9 mouse cellular contexts compared by ENCODE assay signal in the genomic region with DNA sequence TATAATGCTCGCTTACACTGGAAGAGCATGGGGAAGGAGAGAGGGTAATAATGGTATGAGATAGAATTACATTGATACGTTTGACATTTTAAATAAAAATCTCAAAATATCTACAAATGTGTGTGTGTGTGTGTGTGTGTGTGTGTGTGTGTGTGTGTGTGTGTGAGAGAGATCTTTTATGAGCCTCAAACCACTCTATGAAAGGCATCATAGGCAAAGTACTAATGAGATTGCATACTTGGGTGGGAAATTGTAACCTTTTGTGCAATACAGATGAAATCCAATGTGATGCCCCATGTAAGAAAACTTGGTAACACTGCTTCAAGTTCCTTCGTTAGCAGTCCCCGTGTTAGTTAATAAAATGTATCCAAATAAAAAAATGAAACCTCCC. TPM values are rescaled to one million over a fixed set of nuclear protein-coding genes. Genes with fewer than 3 reads are reported as not detected.
A peak's percentile ranks its signal among the peaks of the same experiment; 100 is the strongest.
DNase-seq lines count a peak whose midpoint lies in the region; ATAC-seq and TF ChIP-seq lines count a peak whose summit lies in the region.
"Had no signal": no experiment of that assay in that cellular context is flagged by ENCODE, and none has a peak within 500 bp of the region (broad histone marks: within the 10 kb centered on the region; RNA-seq: fewer than 3 reads in every experiment).

No protein-coding gene starts in this region.

- 37% methylated on average over 4 of the region's 4 CpGs for WGBS in hindbrain, embryonic 15.5 days
- 37% methylated on average over 4 of the region's 4 CpGs for whole genome bisulfite sequencing in midbrain, embryonic 16.5 days

- H3K4me2 ChIP-seq in hindbrain, embryonic 15.5 days, result peak overlapping the region; percentile 67
- H3K4me2 ChIP-seq in midbrain, embryonic 16.5 days (ENCODE audit: low read length), result peak overlapping the region; percentile 80

- peak; percentile 52; the same call in 1 of the 2 replicates for ATAC-seq in hindbrain, embryonic 15.5 days (ENCODE audit: low FRiP score, low read depth)
- peak; percentile 61 for ATAC-seq in midbrain, embryonic 16.5 days

- H3K4me1 ChIP-seq in brown adipose tissue, adult 24 weeks (ENCODE audit: control insufficient read depth, insufficient read depth, insufficient read length, low read length), result peaks cover 3% of the 10 kb centered on the region; the same call in 1 of the 2 replicates
- peaks cover 24% of the 10 kb centered on the region for H3K4me1 ChIP-seq in hindbrain, embryonic 15.5 days (replicated peaks)
- peaks cover 20% of the 10 kb centered on the region for H3K4me1 ChIP-seq in midbrain, embryonic 16.5 days (ENCODE audit: control insufficient read depth, insufficient read depth, low read length)

- H3K9ac ChIP-seq in hindbrain, embryonic 15.5 days, result peak overlapping the region; percentile 77
- H3K9ac ChIP-seq in midbrain, embryonic 16.5 days (ENCODE audit: low read depth, low read length), result peak overlapping the region; percentile 76

- peak overlapping the region; percentile 87 for H3K27ac ChIP-seq in layer of hippocampus, adult 2 months
- H3K27ac ChIP-seq in brown adipose tissue, adult 24 weeks (replicated peaks; ENCODE audit: low read depth, low read length), result no peak overlapping the region
- peak overlapping the region; percentile 81 for H3K27ac ChIP-seq in hindbrain, embryonic 15.5 days (replicated peaks)
- H3K27ac ChIP-seq in midbrain, embryonic 16.5 days (ENCODE audit: low read length), result peak overlapping the region; percentile 81

- TF ChIP-seq CTCF in layer of hippocampus, adult 2 months (conservative IDR thresholded peaks at IDR 0.05), result no peak

- H3K36me3 ChIP-seq in hindbrain, embryonic 15.5 days, result no peaks in the 10 kb centered on the region
- no peaks in the 10 kb centered on the region for H3K36me3 ChIP-seq in midbrain, embryonic 16.5 days (ENCODE audit: control insufficient read depth, insufficient read depth, low read length)

- DNase-seq in layer of hippocampus, adult 2 months (ENCODE audit: low spot score in 2 of 2), result no peak
- DNase-seq in layer of hippocampus, adult 11-12 months (ENCODE audit: low spot score), result no peak
- no peak for DNase-seq in retina, embryonic 14.5 days (ENCODE audit: low spot score)
- no peak for DNase-seq in right cerebral cortex, postnatal 4 days
- DNase-seq in embryo, embryonic 10 days (ENCODE audit: low spot score), result no peak

- peak overlapping the region; percentile 96 for H3K4me3 ChIP-seq in layer of hippocampus, adult 2 months
- H3K4me3 ChIP-seq in brown adipose tissue, adult 24 weeks (ENCODE audit: insufficient read depth, low read depth, low read length), result peak overlapping the region; percentile 100
- peak overlapping the region; percentile 84 for H3K4me3 ChIP-seq in hindbrain, embryonic 15.5 days
- H3K4me3 ChIP-seq in midbrain, embryonic 16.5 days (ENCODE audit: low read depth, low read length), result peak overlapping the region; percentile 70

- no peaks in the 10 kb centered on the region for H3K27me3 ChIP-seq in hindbrain, embryonic 15.5 days
- H3K27me3 ChIP-seq in midbrain, embryonic 16.5 days (ENCODE audit: control insufficient read depth, insufficient read depth, low read depth, low read length), result no peaks in the 10 kb centered on the region

- no peaks in the 10 kb centered on the region for H3K9me3 ChIP-seq in hindbrain, embryonic 15.5 days
- no peaks in the 10 kb centered on the region for H3K9me3 ChIP-seq in midbrain, embryonic 16.5 days (replicated peaks; ENCODE audit: control insufficient read depth, low read length, poor library complexity, severe bottlenecking)

RNA-seq across cellular contexts. Expression of a gene that starts 0.3 kb away (rescaled TPM):
- 10 to 100 TPM; 28.9 to 32.4 TPM for total RNA-seq in layer of hippocampus, adult 2 months (2021)
- polyA plus RNA-seq in brown adipose tissue, adult 24 weeks (2012; ENCODE audit: insufficient read depth, insufficient read length, missing spikeins), result 46.9 and 57.5 TPM in 2 replicates
- polyA plus RNA-seq in hindbrain, embryonic 15.5 days (2015; fragmentation: Nextera tagmentation; extraction: Ambion mirVana), result 33.3 and 40.2 TPM in 2 replicates
- polyA plus RNA-seq in midbrain, embryonic 16.5 days (2015; fragmentation: Nextera tagmentation; extraction: Ambion mirVana), result 36.7 and 39.8 TPM in 2 replicates

RNA-seq across cellular contexts. Expression of a gene that starts 0.3 kb away (rescaled TPM):
- total RNA-seq in layer of hippocampus, adult 2 months (2021), result 10 to 100 TPM; 37.3 to 40.0 TPM
- 23.9 and 26.1 TPM in 2 replicates for polyA plus RNA-seq in brown adipose tissue, adult 24 weeks (2012; ENCODE audit: insufficient read depth, insufficient read length, missing spikeins)
- polyA plus RNA-seq in hindbrain, embryonic 15.5 days (2015; fragmentation: Nextera tagmentation; extraction: Ambion mirVana), result 33.9 and 39.5 TPM in 2 replicates
- polyA plus RNA-seq in midbrain, embryonic 16.5 days (2015; fragmentation: Nextera tagmentation; extraction: Ambion mirVana), result 42.0 and 44.4 TPM in 2 replicates

RNA-seq across cellular contexts. Expression of a gene that starts 35.2 kb away (rescaled TPM):
- under 1 TPM; 0.23 to 0.27 TPM for total RNA-seq in layer of hippocampus, adult 2 months (2021)
- polyA plus RNA-seq in brown adipose tissue, adult 24 weeks (2012; ENCODE audit: insufficient read depth, insufficient read length, missing spikeins), result not detected in 2 replicates
- polyA plus RNA-seq in hindbrain, embryonic 15.5 days (2015; fragmentation: Nextera tagmentation; extraction: Ambion mirVana), result 0.99 and 1.0 TPM in 2 replicates
- 0.82 and 0.89 TPM in 2 replicates for polyA plus RNA-seq in midbrain, embryonic 16.5 days (2015; fragmentation: Nextera tagmentation; extraction: Ambion mirVana)
- polyA plus RNA-seq: large intestine, adult 2 months had no signal

RNA-seq across cellular contexts. Expression of a gene that starts 48.1 kb away (rescaled TPM):
- total RNA-seq in layer of hippocampus, adult 2 months (2021), result 10 to 100 TPM; 34.5 to 45.3 TPM
- 222 and 256 TPM in 2 replicates for polyA plus RNA-seq in brown adipose tissue, adult 24 weeks (2012; ENCODE audit: insufficient read depth, insufficient read length, missing spikeins)
- 114 and 123 TPM in 2 replicates for polyA plus RNA-seq in hindbrain, embryonic 15.5 days (2015; fragmentation: Nextera tagmentation; extraction: Ambion mirVana)
- polyA plus RNA-seq in midbrain, embryonic 16.5 days (2015; fragmentation: Nextera tagmentation; extraction: Ambion mirVana), result 110 TPM in 2 replicates
